Mouse (Mus musculus) embryonic fibroblast, embryonic 13.5 days (primary cell): Measurements from ENCODE around the gene Hivep1.

Source experiments
- CTCF ChIP-seq: IDR thresholded peaks from 2 replicates; pipeline ENCODE4 v1.5.1; 2011; ENCODE audit warnings: mild to moderate bottlenecking, control low read depth, low read length, moderate library complexity, borderline replicate concordance; ENCODE audit not compliant: insufficient read depth
- POLR2A ChIP-seq: IDR thresholded peaks from 2 replicates; pipeline ENCODE4 v1.6.1; 2011; ENCODE audit warnings: low read depth, mild to moderate bottlenecking, control low read depth, low read length, moderate library complexity

DNA sequence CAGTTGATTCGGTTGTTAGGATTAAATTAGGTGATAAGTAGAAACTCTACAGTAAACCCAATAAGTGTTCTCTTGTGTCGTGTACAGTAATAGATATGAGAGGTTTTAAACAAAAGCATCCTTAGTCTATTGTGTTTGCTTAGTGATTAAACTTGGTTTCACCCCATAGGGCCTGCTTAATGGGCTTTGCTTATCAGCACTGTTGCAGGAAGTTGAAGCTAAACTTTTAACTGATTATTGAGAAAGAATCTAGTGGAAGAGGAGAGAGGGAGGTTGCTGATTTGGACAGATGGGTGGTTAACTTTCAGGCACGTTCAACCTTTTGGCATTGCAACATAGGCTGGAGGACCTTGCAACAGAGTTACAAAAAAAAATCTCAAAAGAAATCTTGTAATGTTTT lies 2.3 kb downstream of the Hivep1 start:
- TF ChIP-seq CTCF, result no peak
- TF ChIP-seq POLR2A, result no peak
